Mouse (Mus musculus) stomach, embryonic 15.5 days (tissue): ENCODE data around the gene Rab4b. TPM values are rescaled to one million over a fixed set of nuclear protein-coding genes. Genes with fewer than 3 reads are reported as not detected.

Source experiments
- ATAC-seq: fragments of 200-750 bp; cut with Nextera tagmentation; 2 replicates; pipeline ENCODE4 v1.8.0; 2017; ENCODE audit warnings: low read depth, moderate number of reproducible peaks, moderate TSS enrichment; ENCODE audit not compliant: insufficient read depth, low FRiP score
- H3K27ac ChIP-seq: fragments of 300-500 bp; sonication (generic); 2 replicates; pipeline ENCODE4 v1.5.1; 2015; ENCODE audit warnings: mild to moderate bottlenecking, inconsistent platforms
- H3K27me3 ChIP-seq: fragments of 300-500 bp; sonication (generic); replicated peaks from 2 replicates; pipeline ENCODE4 v1.6.1; 2015; ENCODE audit warnings: inconsistent platforms
- H3K36me3 ChIP-seq: fragments of 300-500 bp; sonication (generic); 2 replicates; pipeline ENCODE4 v1.6.1; 2015; ENCODE audit warnings: inconsistent platforms
- H3K4me1 ChIP-seq: fragments of 300-500 bp; sonication (generic); 2 replicates; pipeline ENCODE4 v1.6.1; 2015; ENCODE audit warnings: inconsistent platforms
- H3K4me2 ChIP-seq: fragments of 300-500 bp; sonication (generic); 2 replicates; pipeline ENCODE4 v1.6.1; 2015; ENCODE audit warnings: mild to moderate bottlenecking, inconsistent platforms
- H3K4me3 ChIP-seq: fragments of 300-500 bp; sonication (generic); replicated peaks from 2 replicates; pipeline ENCODE4 v1.5.1; 2015; ENCODE audit warnings: inconsistent platforms
- H3K9ac ChIP-seq: fragments of 300-500 bp; sonication (generic); 2 replicates; pipeline ENCODE4 v1.6.1; 2015; ENCODE audit warnings: inconsistent platforms
- H3K9me3 ChIP-seq: fragments of 300-500 bp; sonication (generic); 2 replicates; pipeline ENCODE4 v1.6.1; 2016; ENCODE audit warnings: inconsistent platforms
- WGBS: fragments of 180-500 bp; shearing (Covaris S2); methylation state at CpG from one replicate; pipeline ENCODE4 v1.1.7; 2015; 5-methylcytosine and 5-hydroxymethylcytosine counted together
- polyA plus RNA-seq: library from polyadenylated mRNA; unstranded; fragments of >200 nt; fragmentation: Nextera tagmentation; extraction: Ambion mirVana; gene quantifications from 2 replicates; pipeline ENCODE4 v1.2.1, GENCODE M21; 2015

Gene Rab4b
- polyA plus RNA-seq, 1 experiment from 2014 or later, result 63.5 TPM

DNA sequence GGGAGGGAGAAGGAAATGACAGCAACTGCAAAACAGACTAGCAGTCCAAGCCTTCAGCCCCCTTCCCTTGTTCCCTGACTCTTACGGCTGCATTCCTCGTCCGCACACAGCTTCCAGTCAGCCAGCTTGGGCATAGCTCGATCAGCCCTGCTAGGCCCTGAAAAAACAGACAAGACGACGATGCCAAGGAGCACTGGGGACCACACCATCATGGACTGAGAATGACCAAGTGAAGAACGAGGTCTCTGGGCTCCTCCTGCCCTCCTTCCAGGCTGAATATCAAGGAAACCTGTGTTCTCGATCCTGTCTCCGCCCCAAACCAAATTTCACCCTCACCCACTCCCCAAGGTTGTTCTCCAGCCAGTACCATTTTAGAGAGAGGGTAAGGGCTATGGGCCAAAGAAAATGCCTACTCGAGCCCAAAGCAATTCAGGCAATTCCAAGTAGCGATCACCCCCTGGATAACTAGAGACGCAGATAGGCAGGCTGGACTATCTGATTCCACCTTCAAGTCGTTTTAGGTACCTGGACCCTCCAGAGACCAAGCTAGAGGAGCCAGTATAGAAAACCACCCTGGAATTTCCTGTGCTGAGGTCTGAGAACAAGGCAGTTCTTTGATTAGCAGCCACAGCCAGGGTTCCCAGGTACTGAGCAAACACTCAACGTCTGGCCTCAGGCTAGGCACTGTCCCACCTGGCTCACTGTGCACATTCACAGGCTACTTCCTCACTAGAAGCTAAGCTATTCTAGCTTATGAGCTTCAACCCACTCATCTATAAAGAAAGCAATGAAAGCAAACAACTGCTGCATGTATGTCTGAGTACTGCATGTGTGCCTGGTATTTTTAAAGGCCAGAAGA is 2.4 kb upstream of the Rab4b start, which contains the start of the genes Gm21983 and Mia:
Gene Gm21983 (minus strand): TSS at position 250 of the 859 bp plus-strand sequence.
Gene Mia (minus strand): TSS at position 321 of the 859 bp plus-strand sequence.
- peak within 1 kb of the TSS; percentile 67 for H3K27ac ChIP-seq
- ATAC-seq, result no peak
- H3K4me2 ChIP-seq, result no peak within 1 kb of the TSS
- peaks cover 22% of the 10 kb centered on the region for H3K36me3 ChIP-seq
- no peaks in the 10 kb centered on the region for H3K9me3 ChIP-seq
- H3K4me3 ChIP-seq, result no peak within 1 kb of the TSS
- H3K27me3 ChIP-seq, result no peaks in the 10 kb centered on the region
- H3K9ac ChIP-seq, result no peak within 1 kb of the TSS
- H3K4me1 ChIP-seq, result peaks cover 11% of the 10 kb centered on the region; the same call in 1 of the 2 replicates
- WGBS, result 64% methylated on average over 14 of the region's 14 CpGs

DNA sequence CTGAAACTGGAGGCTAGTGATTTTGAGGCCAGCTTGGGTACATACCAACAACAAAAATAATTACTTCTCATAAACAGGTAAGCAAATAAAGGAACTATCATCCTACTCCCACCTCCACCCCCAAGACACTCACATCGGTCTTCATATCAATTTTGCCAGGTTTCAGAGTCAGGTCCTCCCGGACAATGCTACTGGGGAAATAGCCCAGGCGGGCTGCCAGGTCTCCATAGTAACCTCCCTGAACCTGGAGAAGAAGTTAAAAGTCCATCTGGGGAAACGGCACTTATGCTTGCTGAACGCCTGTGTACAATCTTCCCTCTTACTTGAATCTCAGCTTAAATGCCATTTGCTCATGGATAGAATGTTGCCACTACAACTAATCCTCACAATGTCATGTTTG is 1.3 kb upstream of the Rab4b start:
- Histone ChIP-seq H3K9ac (no peak overlapping the region), H3K9me3 (no peaks in the 10 kb centered on the region), H3K36me3 (peaks cover 12% of the 10 kb centered on the region), H3K4me1 (peaks cover 11% of the 10 kb centered on the region; the same call in 1 of the 2 replicates), H3K4me2 (no peak overlapping the region), H3K27ac (0 out of 2 replicates have a peak overlapping the region, but pooled peaks have one; percentile 67), H3K4me3 (no peak overlapping the region), H3K27me3 (no peaks in the 10 kb centered on the region)
- ATAC-seq, result no peak
- 49% methylated on average over 5 of the region's 5 CpGs for WGBS

DNA sequence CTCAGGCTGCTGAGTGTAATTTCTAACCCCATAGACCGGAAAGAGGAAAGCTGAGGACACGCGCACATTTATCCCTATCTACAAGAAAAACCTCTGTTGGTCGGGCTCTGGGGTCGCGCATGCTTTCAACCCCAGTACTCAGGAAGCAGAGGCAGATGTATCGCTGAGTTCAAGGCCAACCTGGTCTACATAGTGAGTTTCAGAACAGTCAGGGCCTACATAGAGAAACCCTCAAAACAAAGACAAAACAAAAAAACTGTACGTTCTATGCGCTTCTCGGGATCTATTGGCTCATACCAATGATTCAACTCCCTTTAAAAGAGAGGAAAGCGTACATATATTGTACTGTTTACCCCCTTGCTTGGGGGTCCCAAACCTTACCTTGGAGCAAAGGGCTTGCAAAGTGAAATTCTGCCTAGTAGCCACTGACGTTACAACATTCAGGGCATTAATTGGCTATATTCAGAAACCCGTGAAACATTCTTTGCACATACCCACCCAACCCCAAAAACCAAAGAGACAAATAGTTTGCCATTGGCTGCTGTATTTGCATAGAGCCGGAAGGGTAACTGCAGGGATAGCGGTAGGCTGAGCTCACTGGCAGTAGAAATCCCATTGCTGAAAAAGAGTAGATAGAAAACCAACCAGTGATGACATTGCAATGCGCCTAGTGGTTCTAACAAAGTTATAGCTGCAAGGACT is 672 bp upstream of the Rab4b start:
- Histone ChIP-seq H3K36me3 (peaks cover 7% of the 10 kb centered on the region; the same call in 1 of the 2 replicates), H3K9me3 (no peaks in the 10 kb centered on the region), H3K27me3 (no peaks in the 10 kb centered on the region), H3K4me3 (peak overlapping the region; percentile 85), H3K9ac (no peak overlapping the region), H3K4me1 (peaks cover 11% of the 10 kb centered on the region; the same call in 1 of the 2 replicates), H3K27ac (peak overlapping the region; percentile 98), H3K4me2 (peak overlapping the region; percentile 64)
- WGBS, result 41% methylated on average over 16 of the region's 16 CpGs
- no peak for ATAC-seq

DNA sequence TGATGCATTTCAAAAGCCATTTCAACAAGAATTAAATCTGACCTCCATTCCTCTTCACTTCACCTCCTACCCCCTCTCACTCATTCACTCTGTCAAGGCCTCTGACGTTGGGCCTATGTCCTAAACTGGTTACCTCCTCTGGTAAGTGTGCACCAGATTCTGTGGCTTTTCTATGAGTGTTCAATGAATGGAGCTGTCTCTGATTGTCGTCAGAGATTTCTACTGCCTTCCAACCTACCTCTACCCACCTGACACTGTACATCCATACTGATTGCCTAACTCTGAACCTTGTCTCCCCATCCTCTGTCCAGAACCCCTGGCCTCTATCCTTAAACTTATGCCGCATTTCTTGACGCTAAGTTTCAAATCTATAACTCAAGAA is 763 bp downstream of the Rab4b start:
- Histone ChIP-seq H3K36me3 (0 out of 2 replicates have a peak, but pooled peaks cover 5% of the 10 kb centered on the region), H3K27me3 (no peaks in the 10 kb centered on the region), H3K27ac (peak overlapping the region; percentile 98), H3K9ac (no peak overlapping the region; the same call in 1 of the 2 replicates), H3K9me3 (no peaks in the 10 kb centered on the region), H3K4me1 (peaks cover 11% of the 10 kb centered on the region; the same call in 1 of the 2 replicates), H3K4me2 (peak overlapping the region; percentile 62), H3K4me3 (peak overlapping the region; percentile 85)
- ATAC-seq, result no peak
- 13% methylated on average over 4 of the region's 4 CpGs for WGBS

DNA sequence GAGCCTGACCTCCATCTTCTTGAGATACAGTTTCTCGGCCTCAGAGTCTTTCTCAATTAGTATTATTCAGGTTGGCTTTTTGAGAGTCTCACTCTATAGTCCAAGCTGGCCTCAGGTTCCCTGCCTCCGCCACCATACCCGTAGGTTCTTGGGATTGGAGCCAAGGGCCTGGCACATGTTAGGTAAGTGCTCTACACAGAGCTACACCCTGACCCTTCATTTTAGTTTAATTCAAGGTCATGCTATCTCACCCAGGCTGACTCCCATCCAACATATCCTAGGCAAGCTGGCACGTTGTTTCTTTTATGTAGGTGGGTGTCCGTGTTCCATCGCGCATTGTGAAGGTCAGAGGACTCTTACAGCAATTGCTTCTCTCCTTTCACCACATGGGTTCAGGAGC is 3.8 kb downstream of the Rab4b start:
- ATAC-seq, result no peak
- Histone ChIP-seq H3K27me3 (no peaks in the 10 kb centered on the region), H3K4me1 (peaks cover 11% of the 10 kb centered on the region; the same call in 1 of the 2 replicates), H3K9ac (no peak overlapping the region), H3K4me3 (no peak overlapping the region), H3K27ac (no peak overlapping the region), H3K36me3 (peaks cover 17% of the 10 kb centered on the region), H3K4me2 (no peak overlapping the region), H3K9me3 (no peaks in the 10 kb centered on the region)
- WGBS, result 93% methylated on average over 7 of the region's 7 CpGs

DNA sequence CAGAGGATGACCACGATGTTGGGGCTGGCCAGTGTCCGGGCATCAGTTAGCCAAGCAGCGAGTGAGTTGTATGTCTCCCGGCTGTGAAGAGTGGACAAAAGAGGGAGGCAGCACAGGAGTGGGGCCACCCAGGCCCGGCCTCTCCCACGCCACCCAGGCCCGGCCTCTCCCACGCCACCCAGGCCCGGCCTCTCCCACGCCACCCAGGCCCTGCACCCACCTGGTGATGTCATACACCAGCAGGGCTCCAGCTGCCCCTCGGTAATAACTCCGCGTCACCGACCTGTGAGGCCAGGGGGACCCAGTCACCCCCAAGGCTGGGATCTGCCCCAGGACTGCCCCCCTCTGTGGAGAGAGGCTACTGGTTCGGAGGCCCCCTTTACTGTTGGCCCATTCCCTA is 4.2 kb downstream of the Rab4b start:
- WGBS, result 94% methylated on average over 15 of the region's 15 CpGs
- Histone ChIP-seq H3K9ac (no peak overlapping the region), H3K9me3 (no peaks in the 10 kb centered on the region), H3K27ac (no peak overlapping the region), H3K36me3 (peaks cover 17% of the 10 kb centered on the region), H3K4me3 (no peak overlapping the region), H3K4me1 (peaks cover 9% of the 10 kb centered on the region; the same call in 1 of the 2 replicates), H3K27me3 (no peaks in the 10 kb centered on the region), H3K4me2 (no peak overlapping the region)
- no peak for ATAC-seq

DNA sequence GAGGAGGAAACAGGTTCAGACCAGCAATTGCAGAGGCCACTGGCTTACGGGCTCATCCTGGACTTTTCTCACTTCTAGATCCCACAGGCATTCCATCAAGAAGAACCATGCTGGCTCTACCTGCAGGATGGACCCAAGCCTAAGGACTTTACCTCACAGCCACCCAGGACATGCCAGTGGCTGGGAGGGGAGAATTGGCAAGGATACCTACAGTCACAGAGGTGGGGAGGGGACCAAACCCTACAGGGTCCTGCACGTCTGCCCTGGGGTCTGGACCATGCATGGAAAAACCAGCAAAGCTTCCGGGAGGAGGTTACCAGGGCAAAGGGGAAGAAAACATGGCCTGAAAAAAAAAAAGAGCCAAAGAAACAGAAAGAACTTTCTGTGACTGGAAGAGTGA is 7.7 kb downstream of the Rab4b start:
- Histone ChIP-seq H3K4me2 (no peak overlapping the region), H3K9ac (no peak overlapping the region), H3K4me1 (peaks cover 7% of the 10 kb centered on the region; the same call in 1 of the 2 replicates), H3K27me3 (no peaks in the 10 kb centered on the region), H3K36me3 (peaks cover 17% of the 10 kb centered on the region), H3K9me3 (no peaks in the 10 kb centered on the region), H3K4me3 (no peak overlapping the region), H3K27ac (no peak overlapping the region)
- WGBS, result 93% methylated on average over 3 of the region's 3 CpGs
- no peak for ATAC-seq

DNA sequence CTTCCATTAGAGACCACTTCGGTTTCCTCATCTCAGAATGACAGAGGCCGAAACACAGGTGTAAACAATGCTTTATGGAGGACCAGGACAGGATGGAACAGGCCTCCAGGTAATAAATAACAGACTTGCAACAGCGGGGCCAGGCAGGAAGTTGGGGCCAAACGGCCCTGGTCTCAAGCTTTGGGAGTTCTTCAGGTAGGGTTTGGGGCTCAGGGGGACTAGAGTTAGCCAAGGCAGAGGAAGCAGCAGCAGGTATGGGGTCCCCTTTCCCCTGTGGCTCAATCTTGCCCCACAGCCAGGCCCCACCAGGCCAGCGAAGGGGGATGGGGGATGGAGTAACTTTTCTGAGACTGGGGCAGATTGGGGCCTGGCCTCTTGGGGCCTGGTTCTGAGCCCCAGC is 10.3 kb downstream of the Rab4b start:
- no peak overlapping the region for H3K4me2 ChIP-seq
- no peak for ATAC-seq
- 83% methylated on average over 5 of the region's 5 CpGs for WGBS

DNA sequence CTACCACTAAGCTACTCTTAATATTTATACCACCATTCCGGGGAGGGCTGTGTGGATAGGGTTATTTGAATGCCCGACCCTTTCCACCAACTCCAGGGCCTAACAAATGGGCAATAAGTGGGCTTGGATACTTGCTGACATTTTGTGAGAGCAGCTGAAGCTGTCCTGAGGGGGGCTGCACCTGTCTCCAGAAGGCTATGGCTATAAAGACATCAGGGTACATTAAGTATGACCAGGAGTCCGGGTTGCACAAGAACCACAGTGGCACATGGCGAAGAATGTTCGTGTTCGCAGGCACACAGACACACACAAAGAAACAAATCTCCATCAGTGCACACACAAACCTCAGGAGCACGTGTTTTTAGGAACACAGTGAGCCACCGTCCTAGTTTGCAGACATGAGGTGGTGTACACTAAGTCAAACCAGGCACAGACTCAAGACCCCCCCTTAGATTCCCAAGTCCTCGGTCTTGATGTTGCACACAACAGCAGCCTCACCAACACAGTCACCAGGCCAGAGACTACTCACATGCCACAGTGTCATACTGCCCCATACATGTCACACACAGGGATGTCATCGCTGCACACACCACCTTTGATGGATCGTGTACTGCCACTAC is 11.1 kb downstream of the Rab4b start:
- Histone ChIP-seq H3K4me2 (peak overlapping the region; percentile 77), H3K36me3 (peaks cover 29% of the 10 kb centered on the region), H3K9me3 (no peaks in the 10 kb centered on the region), H3K4me3 (peak overlapping the region; percentile 74), H3K27ac (peak overlapping the region; percentile 98), H3K9ac (peak overlapping the region; percentile 34; the same call in 1 of the 2 replicates), H3K27me3 (no peaks in the 10 kb centered on the region), H3K4me1 (peaks cover 38% of the 10 kb centered on the region)
- 72% methylated on average over 11 of the region's 11 CpGs for WGBS
- no peak for ATAC-seq

More for the DNA sequence above, 10.3 kb downstream of the Rab4b start:
- H3K4me3 ChIP-seq, result no peak overlapping the region
- H3K9me3 ChIP-seq, result no peaks in the 10 kb centered on the region
- H3K27ac ChIP-seq, result no peak overlapping the region
- peaks cover 30% of the 10 kb centered on the region for H3K4me1 ChIP-seq
- H3K9ac ChIP-seq, result no peak overlapping the region
- H3K27me3 ChIP-seq, result no peaks in the 10 kb centered on the region
- H3K36me3 ChIP-seq, result peaks cover 22% of the 10 kb centered on the region

DNA sequence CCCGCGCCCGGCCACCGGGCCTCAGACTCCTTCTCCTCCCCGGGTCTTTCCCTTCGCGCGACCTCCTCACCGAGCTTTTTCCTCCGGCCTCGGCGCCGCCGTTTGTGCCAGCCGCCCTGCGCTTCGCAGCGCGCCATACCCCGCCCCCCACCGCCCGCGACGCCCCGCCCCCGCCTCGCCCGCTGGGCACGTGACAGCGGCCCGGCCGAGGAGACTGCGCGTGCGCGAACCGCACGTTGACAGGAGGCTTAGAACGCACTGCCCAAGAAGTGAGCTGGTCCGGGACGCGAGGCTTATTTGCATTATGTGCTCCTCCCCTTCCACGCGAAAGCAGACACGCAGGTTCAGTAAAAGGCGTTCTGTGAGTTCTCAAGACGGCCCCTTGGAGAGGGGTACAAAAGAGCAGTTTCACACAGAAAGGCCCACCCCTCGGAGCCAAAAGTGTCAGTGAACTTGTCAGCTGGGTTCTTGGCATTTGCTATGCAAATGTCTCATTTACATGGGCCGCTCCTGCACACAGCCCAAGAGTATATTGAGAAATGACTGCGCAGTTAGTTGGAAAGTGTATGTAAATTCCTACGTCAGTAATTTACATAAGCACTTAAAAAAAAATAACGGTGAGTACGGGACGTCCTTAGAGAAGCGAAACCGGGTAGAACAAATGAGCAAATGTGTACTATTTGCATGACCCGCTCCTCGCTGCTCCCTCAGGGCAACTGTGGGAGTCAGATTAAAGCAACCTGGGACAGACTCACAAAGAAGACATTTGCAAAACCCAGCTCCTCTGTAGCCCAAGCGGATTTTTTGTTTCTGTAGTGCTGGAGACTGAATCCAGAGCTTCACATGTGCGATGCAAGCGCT is 11.9 kb downstream of the Rab4b start, which contains the start of gene Egln2:
Gene Egln2 (minus strand): TSS at position 189 of the 861 bp plus-strand sequence.
- H3K4me3 ChIP-seq, result peak within 1 kb of the TSS; percentile 74
- H3K27me3 ChIP-seq, result no peaks in the 10 kb centered on the region
- H3K4me2 ChIP-seq, result peak within 1 kb of the TSS; percentile 77
- H3K4me1 ChIP-seq, result peaks cover 41% of the 10 kb centered on the region
- peaks cover 26% of the 10 kb centered on the region for H3K36me3 ChIP-seq
- no peaks in the 10 kb centered on the region for H3K9me3 ChIP-seq
- H3K9ac ChIP-seq, result peak within 1 kb of the TSS; percentile 65
- H3K27ac ChIP-seq, result peak within 1 kb of the TSS; percentile 98
- WGBS, result 2% methylated on average over 61 of the region's 61 CpGs
- peak; percentile 84 for ATAC-seq

DNA sequence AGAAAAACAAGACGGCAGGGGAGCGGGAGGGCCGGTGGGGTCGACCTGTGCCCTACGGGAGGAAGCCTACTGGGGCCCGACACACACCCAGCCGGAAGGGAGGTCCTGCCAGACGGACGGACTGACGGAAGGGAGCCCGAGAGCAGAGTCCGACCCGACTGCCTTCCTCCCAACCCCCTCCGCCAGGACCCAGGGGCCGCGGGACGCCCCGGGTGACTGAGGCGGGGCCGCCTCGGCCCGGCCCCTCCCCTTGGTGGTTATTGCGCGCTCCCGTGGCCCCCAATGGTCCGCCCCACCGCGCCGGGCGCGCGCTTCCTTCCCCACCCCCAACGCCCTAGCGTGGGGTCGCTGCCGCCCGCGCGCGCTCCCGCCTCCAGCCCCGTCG is 12.5 kb downstream of the Rab4b start:
- H3K27ac ChIP-seq, result peak overlapping the region; percentile 98
- peak overlapping the region; percentile 65 for H3K9ac ChIP-seq
- H3K4me3 ChIP-seq, result peak overlapping the region; percentile 74
- peak; percentile 79 for ATAC-seq
- WGBS, result 0% methylated on average over 39 of the region's 43 CpGs
- no peaks in the 10 kb centered on the region for H3K9me3 ChIP-seq
- peaks cover 24% of the 10 kb centered on the region; the same call in 1 of the 2 replicates for H3K36me3 ChIP-seq
- H3K27me3 ChIP-seq, result no peaks in the 10 kb centered on the region
- H3K4me1 ChIP-seq, result peaks cover 47% of the 10 kb centered on the region
- H3K4me2 ChIP-seq, result peak overlapping the region; percentile 77
